Mouse (Mus musculus): ENCODE measurements around the gene Ogfod1. TPM values are rescaled to one million over a fixed set of nuclear protein-coding genes. Genes with fewer than 3 reads are reported as not detected.

Gene Ogfod1
- polyA plus RNA-seq, 1 experiment = 4.1 TPM

DNA sequence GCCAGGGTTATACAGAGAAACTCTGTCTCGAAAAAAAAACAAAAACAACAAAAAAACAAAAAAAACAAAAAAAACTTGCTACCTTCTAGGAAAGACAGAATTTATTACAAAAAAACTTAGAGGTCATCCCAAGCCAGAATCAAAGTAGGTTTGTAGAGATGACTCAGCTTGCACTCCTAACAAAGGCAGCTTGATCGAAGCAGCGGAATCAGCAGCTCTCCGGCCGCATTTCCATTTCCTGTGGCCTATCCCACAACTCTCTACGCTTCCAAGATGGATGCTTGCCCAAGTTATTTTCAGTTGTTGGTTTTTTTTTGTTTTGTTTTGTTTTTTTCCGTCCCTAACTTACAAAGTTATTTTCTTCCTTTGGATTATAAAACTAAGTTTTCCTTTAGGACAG lies 31.8 kb downstream of the Ogfod1 start:
- Histone ChIP-seq H3K27ac (ENCODE audit: insufficient read depth, low read length) (no peak overlapping the region), H3K36me3 (ENCODE audit: control insufficient read depth, insufficient read depth, low read length) (peaks cover 11% of the 10 kb centered on the region), H3K4me1 (ENCODE audit: control insufficient read depth, insufficient read depth, insufficient read length) (no peaks in the 10 kb centered on the region), H3K4me3 (ENCODE audit: extremely low read depth, insufficient read depth, insufficient read length) (no peak overlapping the region), H3K27me3 (ENCODE audit: control insufficient read depth, insufficient read depth, low read length) (no peaks in the 10 kb centered on the region)
- TF ChIP-seq POLR2A (IDR thresholded peaks at IDR 0.05; ENCODE audit: low read depth, low read length) = no peak
- WGBS = 92% methylated on average over 7 of the region's 7 CpGs
- no peak for DNase-seq (ENCODE audit: low read depth in 1 of 2, low spot score in 2 of 2)

DNA sequence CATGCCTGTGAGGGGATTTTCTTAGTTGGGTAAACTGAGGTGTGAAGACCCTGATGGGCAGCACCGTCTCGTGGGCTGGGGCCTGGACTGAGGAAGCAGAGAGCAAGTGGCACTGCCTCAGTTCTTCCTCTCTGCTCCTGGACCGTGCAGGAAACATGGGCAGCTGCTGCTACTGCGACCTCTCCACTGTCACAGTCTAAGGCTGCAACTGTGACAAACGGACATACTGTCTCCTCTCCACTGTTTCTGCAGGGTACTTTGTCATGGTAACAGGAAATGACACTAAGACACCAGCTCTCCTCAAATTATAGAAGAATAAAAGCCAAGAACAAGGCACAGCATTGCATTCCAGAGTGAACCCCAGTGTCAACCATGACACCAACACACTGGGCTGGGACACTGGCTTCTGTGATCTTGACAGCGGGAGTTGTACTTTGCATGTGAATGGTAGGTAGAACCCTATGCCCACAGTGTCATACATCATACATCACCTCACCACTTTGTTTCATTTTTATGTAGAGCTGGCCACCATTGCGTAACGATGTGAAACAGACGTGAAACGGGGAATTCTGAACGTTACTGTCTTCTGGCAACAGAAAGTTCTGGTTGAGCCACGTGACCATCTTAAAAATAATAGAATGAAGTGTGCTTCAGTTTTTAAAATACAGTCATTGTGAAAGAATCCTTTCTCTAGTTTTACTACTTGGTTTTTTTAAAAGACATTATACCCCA lies 39.6 kb downstream of the Ogfod1 start:
- 77% methylated on average over 12 of the region's 12 CpGs for WGBS
- no peak for DNase-seq (ENCODE audit: low read depth in 1 of 2, low spot score in 2 of 2)
- Histone ChIP-seq H3K4me3 (ENCODE audit: extremely low read depth, insufficient read depth, insufficient read length) (no peak overlapping the region), H3K36me3 (ENCODE audit: control insufficient read depth, insufficient read depth, low read length) (no peaks in the 10 kb centered on the region; the same call in 1 of the 2 replicates), H3K4me1 (ENCODE audit: control insufficient read depth, insufficient read depth, insufficient read length) (no peaks in the 10 kb centered on the region), H3K27me3 (ENCODE audit: control insufficient read depth, insufficient read depth, low read length) (no peaks in the 10 kb centered on the region), H3K27ac (ENCODE audit: insufficient read depth, low read length) (no peak overlapping the region)
- no peak for TF ChIP-seq CTCF (IDR thresholded peaks at IDR 0.05; ENCODE audit: extremely low read depth, insufficient read depth, insufficient read length, insufficient replicate concordance)
- TF ChIP-seq POLR2A (IDR thresholded peaks at IDR 0.05; ENCODE audit: low read depth, low read length) = no peak

DNA sequence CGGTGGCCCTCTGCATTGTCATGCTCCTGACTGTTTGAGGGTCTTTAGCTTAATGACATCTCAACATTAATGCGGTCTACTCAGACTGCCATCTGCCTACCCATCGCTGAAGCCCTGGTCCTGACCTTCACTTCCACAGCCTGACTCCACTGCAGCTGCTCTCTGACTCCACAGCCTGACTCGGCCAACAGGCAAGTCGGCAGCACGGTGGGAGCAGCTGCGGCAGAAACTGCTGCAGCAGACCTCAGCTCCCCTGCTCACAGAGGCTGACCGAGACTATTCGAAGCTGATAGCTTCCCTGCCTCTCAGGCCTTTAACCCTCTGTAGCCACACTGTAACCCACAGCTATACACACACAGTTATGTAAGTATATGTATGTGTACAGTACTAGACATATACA lies 51.0 kb downstream of the Ogfod1 start:
- TF ChIP-seq POLR2A (IDR thresholded peaks at IDR 0.05; ENCODE audit: low read depth, low read length) (no peak), CTCF (IDR thresholded peaks at IDR 0.05; ENCODE audit: extremely low read depth, insufficient read depth, insufficient read length, insufficient replicate concordance) (no peak)
- H3K27ac ChIP-seq (ENCODE audit: insufficient read depth, low read length) = no peak overlapping the region
- H3K36me3 ChIP-seq (ENCODE audit: control insufficient read depth, insufficient read depth, low read length) = no peaks in the 10 kb centered on the region
- no peak for DNase-seq (ENCODE audit: low read depth in 1 of 2, low spot score in 2 of 2)
- H3K27me3 ChIP-seq (ENCODE audit: control insufficient read depth, insufficient read depth, low read length) = no peaks in the 10 kb centered on the region
- H3K4me1 ChIP-seq (ENCODE audit: control insufficient read depth, insufficient read depth, insufficient read length) = no peaks in the 10 kb centered on the region; the same call in 1 of the 2 replicates
- WGBS = 95% methylated on average over 9 of the region's 9 CpGs
- no peak overlapping the region for H3K4me3 ChIP-seq (ENCODE audit: extremely low read depth, insufficient read depth, insufficient read length)

DNA sequence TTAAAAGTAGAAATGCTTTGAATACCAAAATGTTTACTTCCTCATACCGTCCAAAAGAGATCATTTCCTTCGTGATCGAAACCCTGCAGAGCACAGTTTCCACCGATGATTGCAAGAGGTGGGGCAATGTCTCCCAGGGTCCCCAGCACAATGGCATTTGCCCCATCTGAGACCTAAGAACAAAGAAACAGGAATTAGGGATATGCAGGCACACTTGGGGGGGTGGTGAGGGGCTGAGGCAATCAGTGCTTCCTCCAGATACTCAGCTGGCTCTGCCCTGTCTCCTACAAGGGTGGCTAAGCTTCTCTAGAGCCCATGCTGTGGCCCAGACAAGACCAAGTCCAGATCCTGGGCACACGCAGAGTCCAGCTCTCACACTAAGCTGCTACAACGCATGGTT lies 52.7 kb downstream of the Ogfod1 start:
- Histone ChIP-seq H3K4me1 (ENCODE audit: control insufficient read depth, insufficient read depth, insufficient read length) (no peaks in the 10 kb centered on the region; the same call in 1 of the 2 replicates), H3K27ac (ENCODE audit: insufficient read depth, low read length) (no peak overlapping the region), H3K36me3 (ENCODE audit: control insufficient read depth, insufficient read depth, low read length) (no peaks in the 10 kb centered on the region), H3K4me3 (ENCODE audit: extremely low read depth, insufficient read depth, insufficient read length) (no peak overlapping the region), H3K27me3 (ENCODE audit: control insufficient read depth, insufficient read depth, low read length) (no peaks in the 10 kb centered on the region)
- TF ChIP-seq POLR2A (IDR thresholded peaks at IDR 0.05; ENCODE audit: low read depth, low read length) = no peak
- 62% methylated on average over 6 of the region's 6 CpGs for WGBS
- DNase-seq (ENCODE audit: low read depth in 1 of 2, low spot score in 2 of 2) = no peak

DNA sequence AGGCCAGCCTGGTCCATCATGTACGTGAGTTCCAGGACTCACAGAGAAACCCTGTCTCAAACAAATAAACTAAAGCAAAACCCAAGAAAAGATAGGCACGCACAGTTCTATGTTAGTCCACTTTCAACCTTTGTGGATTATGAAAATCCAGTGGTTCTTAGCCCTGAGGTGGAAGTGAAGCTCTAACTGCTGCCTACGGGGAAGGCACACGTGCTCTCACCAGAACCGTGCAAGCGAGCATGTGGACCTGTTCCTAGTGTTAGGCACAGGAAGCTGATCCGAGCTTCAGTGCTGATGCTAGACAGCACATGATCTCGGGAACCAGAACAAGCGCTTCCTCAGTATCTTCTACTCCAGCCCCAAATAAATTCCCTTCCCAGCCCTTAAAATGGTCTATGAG lies 55.9 kb downstream of the Ogfod1 start:
- Histone ChIP-seq H3K4me1 (ENCODE audit: control insufficient read depth, insufficient read depth, insufficient read length) (peaks cover 2% of the 10 kb centered on the region; the same call in 1 of the 2 replicates), H3K36me3 (ENCODE audit: control insufficient read depth, insufficient read depth, low read length) (no peaks in the 10 kb centered on the region), H3K27ac (ENCODE audit: insufficient read depth, low read length) (no peak overlapping the region), H3K4me3 (ENCODE audit: extremely low read depth, insufficient read depth, insufficient read length) (no peak overlapping the region), H3K27me3 (ENCODE audit: control insufficient read depth, insufficient read depth, low read length) (no peaks in the 10 kb centered on the region)
- no peak for DNase-seq (ENCODE audit: low read depth in 1 of 2, low spot score in 2 of 2)
- TF ChIP-seq POLR2A (IDR thresholded peaks at IDR 0.05; ENCODE audit: low read depth, low read length) (no peak), CTCF (IDR thresholded peaks at IDR 0.05; ENCODE audit: extremely low read depth, insufficient read depth, insufficient read length, insufficient replicate concordance) (no peak)
- 83% methylated on average over 9 of the region's 9 CpGs for WGBS

DNA sequence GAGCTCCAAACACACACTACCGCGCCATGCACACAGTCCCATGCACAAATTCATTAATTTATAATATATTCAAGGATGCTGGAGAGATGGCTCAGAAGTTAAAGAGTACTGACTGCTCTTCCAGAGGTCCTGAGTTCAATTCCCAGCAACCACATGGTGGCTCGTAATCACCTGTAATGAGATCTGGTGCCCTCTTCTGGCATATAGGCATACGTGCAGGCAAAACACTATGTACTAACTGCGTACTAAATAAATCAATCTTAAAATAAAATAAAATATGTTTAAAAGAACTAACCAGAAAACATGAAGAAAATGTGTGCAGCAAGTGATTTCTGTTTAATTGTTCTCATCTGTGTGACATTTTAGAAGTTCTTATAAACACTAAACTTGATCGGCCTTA lies 57.3 kb downstream of the Ogfod1 start:
- H3K4me3 ChIP-seq (ENCODE audit: extremely low read depth, insufficient read depth, insufficient read length) = no peak overlapping the region
- WGBS = 92% methylated on average over 6 of the region's 6 CpGs
- H3K27ac ChIP-seq (ENCODE audit: insufficient read depth, low read length) = no peak overlapping the region
- no peaks in the 10 kb centered on the region for H3K27me3 ChIP-seq (ENCODE audit: control insufficient read depth, insufficient read depth, low read length)
- TF ChIP-seq POLR2A (IDR thresholded peaks at IDR 0.05; ENCODE audit: low read depth, low read length) = no peak
- no peak for TF ChIP-seq CTCF (IDR thresholded peaks at IDR 0.05; ENCODE audit: extremely low read depth, insufficient read depth, insufficient read length, insufficient replicate concordance)
- H3K4me1 ChIP-seq (ENCODE audit: control insufficient read depth, insufficient read depth, insufficient read length) = peaks cover 2% of the 10 kb centered on the region; the same call in 1 of the 2 replicates
- no peak for DNase-seq (ENCODE audit: low read depth in 1 of 2, low spot score in 2 of 2)
- H3K36me3 ChIP-seq (ENCODE audit: control insufficient read depth, insufficient read depth, low read length) = no peaks in the 10 kb centered on the region
